Mouse (Mus musculus) lung, embryonic 14.5 days (tissue): ENCODE results near the gene Lrba. TPM values are rescaled to one million over a fixed set of nuclear protein-coding genes. Genes with fewer than 3 reads are reported as not detected.
A peak's percentile ranks its signal among the peaks of the same experiment; 100 is the strongest.

ENCODE experiments used
- ATAC-seq: fragments of 200-750 bp; cut with Nextera tagmentation; 2 replicates; pipeline ENCODE4 v1.8.0; 2017; ENCODE audit warnings: mild to moderate bottlenecking, moderate TSS enrichment, moderate library complexity; ENCODE audit not compliant: insufficient read depth
- DNase-seq: peaks from one replicate; pipeline ENCODE4 v3.0.0-alpha.2; 2015
- H3K27ac ChIP-seq: fragments of 300-500 bp; sonication (generic); 2 replicates; pipeline ENCODE4 v1.5.1; 2014; ENCODE audit warnings: low read depth, mild to moderate bottlenecking, moderate library complexity
- H3K27me3 ChIP-seq: fragments of 300-500 bp; sonication (generic); 2 replicates; pipeline ENCODE4 v1.6.1; 2014; ENCODE audit warnings: low read length, control low read depth; ENCODE audit not compliant: insufficient read depth
- H3K36me3 ChIP-seq: fragments of 300-500 bp; sonication (generic); 2 replicates; pipeline ENCODE4 v1.6.1; 2014; ENCODE audit warnings: control low read depth; ENCODE audit not compliant: insufficient read depth
- H3K4me1 ChIP-seq: fragments of 300-500 bp; sonication (generic); 2 replicates; pipeline ENCODE4 v1.6.1; 2014; ENCODE audit warnings: antibody characterized with exemption, control low read depth; ENCODE audit not compliant: insufficient read depth
- H3K4me2 ChIP-seq: fragments of 300-500 bp; sonication (generic); 2 replicates; pipeline ENCODE4 v1.6.1; 2014; ENCODE audit warnings: mild to moderate bottlenecking
- H3K4me3 ChIP-seq: fragments of 300-500 bp; sonication (generic); 2 replicates; pipeline ENCODE4 v1.5.1; 2014; ENCODE audit warnings: low read depth, low read length
- H3K9ac ChIP-seq: fragments of 300-500 bp; sonication (generic); 2 replicates; pipeline ENCODE4 v1.6.1; 2014
- H3K9me3 ChIP-seq: fragments of 300-500 bp; sonication (generic); 2 replicates; pipeline ENCODE4 v1.6.1; 2016; ENCODE audit warnings: low read depth, low read length, control low read depth
- CTCF ChIP-seq: IDR thresholded peaks from 2 replicates; pipeline ENCODE4 v1.5.1; 2016; ENCODE audit warnings: antibody characterized with exemption, low read depth
- WGBS: fragments of 180-500 bp; shearing (Covaris S2); extraction: QIAGEN DNeasy Blood & Tissue Kit; methylation state at CpG from one replicate; pipeline ENCODE4 v1.1.7; 2014; 5-methylcytosine and 5-hydroxymethylcytosine counted together
- polyA plus RNA-seq: library from polyadenylated mRNA; unstranded; fragments of >200 nt; fragmentation: Nextera tagmentation; extraction: Ambion mirVana; gene quantifications from 2 replicates; pipeline ENCODE4 v1.2.1, GENCODE M21; 2014

Gene Lrba
- 5.5 and 6.2 TPM in 2 replicates for polyA plus RNA-seq

- H3K4me1 ChIP-seq, result no peaks in the 10 kb centered on the region
- 1% methylated on average over 44 of the region's 55 CpGs for WGBS
- peak within 1 kb of the TSS; percentile 87 for H3K4me3 ChIP-seq
- ATAC-seq (peak; percentile 84), DNase-seq (peak; percentile 69)
- no peaks in the 10 kb centered on the region for H3K9me3 ChIP-seq
- TF ChIP-seq CTCF, result no peak
- H3K4me2 ChIP-seq, result peak within 1 kb of the TSS; percentile 83
- H3K27me3 ChIP-seq, result peaks cover 7% of the 10 kb centered on the region; the same call in 1 of the 2 replicates
- peak within 1 kb of the TSS; percentile 82 for H3K9ac ChIP-seq
- H3K36me3 ChIP-seq, result no peaks in the 10 kb centered on the region
- H3K27ac ChIP-seq, result peak within 1 kb of the TSS; percentile 96
These were observed at the start of gene Lrba for GRCm38 (mm10) chr3:86224564-86225421. Gene Lrba, plus strand, starts transcription at chr3:86224680.

GRCm38 (mm10) chr3:86179714-86180113 is 44.8 kb upstream of the Lrba start:
- no peak for DNase-seq

GRCm38 (mm10) chr3:86181107-86181506 is 43.4 kb upstream of the Lrba start:
- Histone ChIP-seq H3K36me3 (no peaks in the 10 kb centered on the region), H3K4me1 (no peaks in the 10 kb centered on the region), H3K4me2 (no peak overlapping the region), H3K9me3 (no peaks in the 10 kb centered on the region), H3K4me3 (no peak overlapping the region), H3K27ac (no peak overlapping the region), H3K9ac (no peak overlapping the region), H3K27me3 (no peaks in the 10 kb centered on the region)
- ATAC-seq (no peak), DNase-seq (no peak)
- no peak for TF ChIP-seq CTCF
- 60% methylated on average over 5 of the region's 5 CpGs for WGBS

More at GRCm38 (mm10) chr3:86179714-86180113, 44.8 kb upstream of the Lrba start:
- Histone ChIP-seq H3K27me3 (no peaks in the 10 kb centered on the region), H3K4me2 (no peak overlapping the region), H3K4me3 (no peak overlapping the region), H3K4me1 (no peaks in the 10 kb centered on the region), H3K9ac (no peak overlapping the region), H3K27ac (no peak overlapping the region), H3K36me3 (no peaks in the 10 kb centered on the region), H3K9me3 (no peaks in the 10 kb centered on the region)
- no peak for ATAC-seq
- TF ChIP-seq CTCF, result no peak
- WGBS, result 86% methylated on average over 7 of the region's 7 CpGs

GRCm38 (mm10) chr3:86184546-86184945 is 39.9 kb upstream of the Lrba start:
- no peak for ATAC-seq
- H3K27me3 ChIP-seq, result no peaks in the 10 kb centered on the region
- DNase-seq, result no peak
- no peak overlapping the region for H3K9ac ChIP-seq
- H3K4me2 ChIP-seq, result no peak overlapping the region
- no peaks in the 10 kb centered on the region for H3K4me1 ChIP-seq
- no peak overlapping the region for H3K4me3 ChIP-seq
- H3K9me3 ChIP-seq, result no peaks in the 10 kb centered on the region
- 86% methylated on average over 7 of the region's 7 CpGs for WGBS
- no peak overlapping the region for H3K27ac ChIP-seq
- no peaks in the 10 kb centered on the region for H3K36me3 ChIP-seq
- no peak for TF ChIP-seq CTCF

- H3K4me2 ChIP-seq, result no peak overlapping the region
- DNase-seq (peak; percentile 21), ATAC-seq (no peak)
- TF ChIP-seq CTCF, result no peak
- WGBS, result 50% methylated on average over 5 of the region's 5 CpGs
- no peaks in the 10 kb centered on the region for H3K27me3 ChIP-seq
- 0 out of 2 replicates have a peak overlapping the region, but pooled peaks have one; percentile 36 for H3K27ac ChIP-seq
- no peak overlapping the region for H3K9ac ChIP-seq
- no peak overlapping the region for H3K4me3 ChIP-seq
- no peaks in the 10 kb centered on the region for H3K4me1 ChIP-seq
- no peaks in the 10 kb centered on the region for H3K9me3 ChIP-seq
- H3K36me3 ChIP-seq, result no peaks in the 10 kb centered on the region
These were observed 36.6 kb upstream of the Lrba start for GRCm38 (mm10) chr3:86187736-86188389.

GRCm38 (mm10) chr3:86195981-86196380 is 28.5 kb upstream of the Lrba start:
- no peaks in the 10 kb centered on the region for H3K36me3 ChIP-seq
- no peak for ATAC-seq
- TF ChIP-seq CTCF, result no peak
- no peak overlapping the region for H3K4me2 ChIP-seq
- no peaks in the 10 kb centered on the region for H3K4me1 ChIP-seq
- DNase-seq, result no peak
- no peaks in the 10 kb centered on the region for H3K9me3 ChIP-seq
- H3K9ac ChIP-seq, result no peak overlapping the region
- no peak overlapping the region for H3K27ac ChIP-seq
- no peaks in the 10 kb centered on the region for H3K27me3 ChIP-seq
- H3K4me3 ChIP-seq, result no peak overlapping the region
- 53% methylated on average over 15 of the region's 15 CpGs for WGBS

- no peak overlapping the region for H3K27ac ChIP-seq
- H3K9me3 ChIP-seq, result no peaks in the 10 kb centered on the region
- H3K4me2 ChIP-seq, result no peak overlapping the region
- H3K36me3 ChIP-seq, result no peaks in the 10 kb centered on the region
- TF ChIP-seq CTCF, result no peak
- DNase-seq (no peak), ATAC-seq (no peak)
- WGBS, result 43% methylated on average over 3 of the region's 3 CpGs
- no peaks in the 10 kb centered on the region for H3K4me1 ChIP-seq
- no peaks in the 10 kb centered on the region for H3K27me3 ChIP-seq
- no peak overlapping the region for H3K9ac ChIP-seq
- H3K4me3 ChIP-seq, result no peak overlapping the region
These were observed 28.0 kb upstream of the Lrba start for GRCm38 (mm10) chr3:86196471-86196870.
